Mouse (Mus musculus) liver, postnatal 0 days (tissue): ENCODE results near the gene Esrrb. TPM values are rescaled to one million over a fixed set of nuclear protein-coding genes. Genes with fewer than 3 reads are reported as not detected.

Source experiments
- ATAC-seq: fragments of 200-750 bp; cut with Nextera tagmentation; 2 replicates; pipeline ENCODE4 v1.8.0; 2017; ENCODE audit warnings: mild to moderate bottlenecking, moderate library complexity
- DNase-seq: peaks from one replicate; pipeline ENCODE4 v3.0.0-alpha.2; 2016
- H3K27ac ChIP-seq: fragments of 300-500 bp; sonication (generic); 2 replicates; pipeline ENCODE4 v1.5.1; 2014; ENCODE audit warnings: antibody characterized with exemption, moderate library complexity, mild to moderate bottlenecking, low read depth
- H3K27me3 ChIP-seq: fragments of 300-500 bp; sonication (generic); 2 replicates; pipeline ENCODE4 v1.6.1; 2014; ENCODE audit warnings: low read length, control low read depth, mixed read lengths; ENCODE audit not compliant: insufficient read depth
- H3K36me3 ChIP-seq: fragments of 300-500 bp; sonication (generic); replicated peaks from 2 replicates; pipeline ENCODE4 v1.6.1; 2014; ENCODE audit warnings: mild to moderate bottlenecking, control low read depth, low read length, moderate library complexity, mixed read lengths; ENCODE audit not compliant: insufficient read depth
- H3K4me1 ChIP-seq: fragments of 300-500 bp; sonication (generic); 2 replicates; pipeline ENCODE4 v1.6.1; 2014; ENCODE audit warnings: antibody characterized with exemption, mild to moderate bottlenecking, control low read depth; ENCODE audit not compliant: insufficient read depth
- H3K4me2 ChIP-seq: fragments of 300-500 bp; sonication (generic); 2 replicates; pipeline ENCODE4 v1.6.1; 2014; ENCODE audit warnings: low read depth, mild to moderate bottlenecking, low read length, moderate library complexity, mixed read lengths
- H3K4me3 ChIP-seq: fragments of 300-500 bp; sonication (generic); 2 replicates; pipeline ENCODE4 v1.5.1; 2014; ENCODE audit warnings: low read depth, low read length
- H3K9ac ChIP-seq: fragments of 300-500 bp; sonication (generic); replicated peaks from 2 replicates; pipeline ENCODE4 v1.6.1; 2014; ENCODE audit warnings: mild to moderate bottlenecking, moderate library complexity
- H3K9me3 ChIP-seq: fragments of 300-500 bp; sonication (generic); 2 replicates; pipeline ENCODE4 v1.6.1; 2016; ENCODE audit warnings: mild to moderate bottlenecking, control low read depth, low read length, mixed read lengths
- CTCF ChIP-seq: sonication (generic); IDR thresholded peaks from 2 replicates; pipeline ENCODE4 v1.5.1; 2016; ENCODE audit warnings: antibody characterized with exemption, low read depth
- EP300 ChIP-seq: IDR thresholded peaks from 2 replicates; pipeline ENCODE4 v1.6.1; 2016; ENCODE audit warnings: antibody characterized with exemption, low read depth, mild to moderate bottlenecking
- WGBS: fragments of 180-500 bp; shearing (Covaris S2); extraction: QIAGEN DNeasy Blood & Tissue Kit; methylation state at CpG from one replicate; pipeline ENCODE4 v1.1.7; 2014; ENCODE audit not compliant: insufficient replicate concordance; 5-methylcytosine and 5-hydroxymethylcytosine counted together
- polyA plus RNA-seq: library from polyadenylated mRNA; unstranded; fragments of >200 nt; fragmentation: Nextera tagmentation; extraction: Ambion mirVana; gene quantifications from 2 replicates; pipeline ENCODE4 v1.2.1, GENCODE M21; 2015

Esrrb gene
- polyA plus RNA-seq, 1 experiment from 2014 or later, result 0.09 TPM

GRCm38 (mm10) chr12:86556796-86557517 is 196.0 kb downstream of the Esrrb start:
- H3K27ac ChIP-seq, result no peak overlapping the region
- no peaks in the 10 kb centered on the region for H3K4me1 ChIP-seq
- H3K36me3 ChIP-seq, result no peaks in the 10 kb centered on the region
- no peak overlapping the region for H3K4me3 ChIP-seq
- ATAC-seq, result peak; percentile 35; the same call in 1 of the 2 replicates
- H3K9me3 ChIP-seq, result no peaks in the 10 kb centered on the region
- no peaks in the 10 kb centered on the region for H3K27me3 ChIP-seq
- H3K9ac ChIP-seq, result no peak overlapping the region
- TF ChIP-seq EP300 (no peak), CTCF (no peak)
- DNase-seq, result peak; percentile 51
- WGBS, result 13% methylated on average over 10 of the region's 10 CpGs
- no peak overlapping the region for H3K4me2 ChIP-seq

GRCm38 (mm10) chr12:86558889-86559288 is 198.0 kb downstream of the Esrrb start:
- DNase-seq (no peak), ATAC-seq (no peak)
- TF ChIP-seq CTCF (no peak), EP300 (no peak)
- Histone ChIP-seq H3K27me3 (no peaks in the 10 kb centered on the region), H3K9ac (no peak overlapping the region), H3K4me3 (no peak overlapping the region), H3K27ac (no peak overlapping the region), H3K4me2 (no peak overlapping the region), H3K36me3 (no peaks in the 10 kb centered on the region), H3K9me3 (no peaks in the 10 kb centered on the region), H3K4me1 (no peaks in the 10 kb centered on the region)
- WGBS, result 81% methylated on average over 9 of the region's 9 CpGs

GRCm38 (mm10) chr12:86562705-86563104 is 201.8 kb downstream of the Esrrb start:
- WGBS, result 59% methylated on average over 3 of the region's 3 CpGs
- no peak for DNase-seq
- no peak overlapping the region for H3K4me3 ChIP-seq
- no peaks in the 10 kb centered on the region for H3K9me3 ChIP-seq
- H3K36me3 ChIP-seq, result no peaks in the 10 kb centered on the region
- no peaks in the 10 kb centered on the region for H3K27me3 ChIP-seq
- H3K27ac ChIP-seq, result no peak overlapping the region
- no peak overlapping the region for H3K4me2 ChIP-seq
- TF ChIP-seq EP300, result no peak
- TF ChIP-seq CTCF, result no peak
- H3K9ac ChIP-seq, result no peak overlapping the region
- no peaks in the 10 kb centered on the region for H3K4me1 ChIP-seq
- ATAC-seq, result no peak

- H3K4me1 ChIP-seq, result no peaks in the 10 kb centered on the region
- DNase-seq (no peak), ATAC-seq (no peak)
- no peaks in the 10 kb centered on the region for H3K9me3 ChIP-seq
- H3K4me3 ChIP-seq, result no peak overlapping the region
- no peak overlapping the region for H3K27ac ChIP-seq
- no peaks in the 10 kb centered on the region for H3K27me3 ChIP-seq
- TF ChIP-seq CTCF (no peak), EP300 (no peak)
- WGBS, result 71% methylated on average over 5 of the region's 5 CpGs
- no peak overlapping the region for H3K9ac ChIP-seq
- H3K4me2 ChIP-seq, result no peak overlapping the region
- H3K36me3 ChIP-seq, result no peaks in the 10 kb centered on the region
Observed at GRCm38 (mm10) chr12:86565996-86566395, 205.1 kb downstream of the Esrrb start.

Other genes starting within 250 kb of the Esrrb start
- gene Gpatch2l, start 119.3 kb upstream of the Esrrb start, polyA plus RNA-seq, result 4.7 and 5.5 TPM in 2 replicates